ENCODE assay signal across 17 mouse cellular contexts in the genomic region with DNA sequence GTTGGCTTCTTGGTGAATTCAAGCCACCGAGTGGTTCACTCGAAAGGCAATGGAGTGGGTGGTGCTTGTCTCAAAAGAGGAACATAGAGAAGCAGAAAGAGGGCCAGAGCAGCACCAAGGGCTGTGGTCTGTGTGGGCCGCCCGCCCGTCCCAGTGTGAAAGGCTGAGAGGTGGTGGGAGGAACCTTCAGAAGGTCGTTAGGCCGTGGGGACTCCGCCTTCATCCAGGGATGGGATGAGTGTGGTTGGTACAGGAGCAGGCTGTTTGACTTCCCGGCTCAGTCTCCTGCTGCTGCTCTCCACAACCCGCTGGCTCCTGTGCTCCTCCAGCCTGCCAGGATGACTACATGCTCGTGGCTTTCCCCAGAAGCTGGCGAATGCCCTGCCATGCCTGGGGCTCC. TPM values are rescaled to one million over a fixed set of nuclear protein-coding genes. Genes with fewer than 3 reads are reported as not detected.
DNase-seq lines count a peak whose midpoint lies in the region; ATAC-seq lines count a peak whose summit lies in the region.
"Had no signal": no experiment of that assay in that cellular context is flagged by ENCODE, and none has a peak within 500 bp of the region (broad histone marks: within the 10 kb centered on the region; RNA-seq: fewer than 3 reads in every experiment).

No protein-coding gene starts in this region.

- ATAC-seq in liver, embryonic 12.5 days, result peak; percentile 16; the same call in 1 of the 2 replicates
- ATAC-seq in megakaryocyte, adult 5-6 weeks (ENCODE audit: poor library complexity, severe bottlenecking), result peak; percentile 90
- no peak for ATAC-seq in hindbrain, embryonic 16.5 days

- no peak overlapping the region for H3K9ac ChIP-seq in liver, embryonic 12.5 days
- H3K9ac ChIP-seq in hindbrain, embryonic 16.5 days (ENCODE audit: low read depth, low read length), result no peak overlapping the region
- H3K9ac ChIP-seq: heart, embryonic 15.5 days had no signal

- H3K4me1 ChIP-seq in liver, embryonic 12.5 days, result peaks cover 38% of the 10 kb centered on the region
- H3K4me1 ChIP-seq in hindbrain, embryonic 16.5 days (ENCODE audit: control insufficient read depth, insufficient read depth, low read depth, low read length), result no peaks in the 10 kb centered on the region
- H3K4me1 ChIP-seq: embryonic facial prominence, embryonic 10.5 days; heart, embryonic 15.5 days had no signal

- DNase-seq in heart, adult 9 months (ENCODE audit: low spot score in 2 of 2), result peak; percentile 8 to 38
- DNase-seq in heart, postnatal 36 days, result no peak
- DNase-seq in Muller cell, postnatal 12 days (ENCODE audit: inconsistent ontology term), result peak; percentile 67
- no peak for DNase-seq in kidney, postnatal 4 days
- DNase-seq in right cerebral cortex, postnatal 14 days, result no peak
- DNase-seq: cerebellum, adult 8-10 months had no signal

- WGBS in liver, embryonic 12.5 days (ENCODE audit: insufficient replicate concordance), result 54% methylated on average over 12 of the region's 12 CpGs
- WGBS in hindbrain, embryonic 16.5 days, result 80% methylated on average over 12 of the region's 12 CpGs

- H3K4me2 ChIP-seq in liver, embryonic 12.5 days, result no peak overlapping the region
- H3K4me2 ChIP-seq in hindbrain, embryonic 16.5 days (ENCODE audit: low read length), result no peak overlapping the region
- H3K4me2 ChIP-seq: heart, embryonic 15.5 days had no signal

- no peak overlapping the region for H3K4me3 ChIP-seq in liver, embryonic 12.5 days
- no peak overlapping the region for H3K4me3 ChIP-seq in hindbrain, embryonic 16.5 days (ENCODE audit: low read length)
- H3K4me3 ChIP-seq: embryonic facial prominence, embryonic 10.5 days; forebrain, embryonic 10.5 days; heart, embryonic 15.5 days had no signal

- peaks cover 58% of the 10 kb centered on the region for H3K36me3 ChIP-seq in liver, embryonic 12.5 days
- no peaks in the 10 kb centered on the region for H3K36me3 ChIP-seq in hindbrain, embryonic 16.5 days (ENCODE audit: control insufficient read depth, insufficient read depth, low read length)

- no peak overlapping the region for H3K27ac ChIP-seq in liver, embryonic 12.5 days
- no peak overlapping the region for H3K27ac ChIP-seq in hindbrain, embryonic 16.5 days (ENCODE audit: low read depth, low read length)
- H3K27ac ChIP-seq: embryonic facial prominence, embryonic 10.5 days; forebrain, embryonic 10.5 days; heart, embryonic 15.5 days had no signal

- intact Hi-C loops in heart, postnatal 36 days (cut with DNase I), result no loop called here

- no peaks in the 10 kb centered on the region for H3K9me3 ChIP-seq in liver, embryonic 12.5 days (replicated peaks)
- H3K9me3 ChIP-seq in hindbrain, embryonic 16.5 days (ENCODE audit: control insufficient read depth, low read length), result no peaks in the 10 kb centered on the region
- H3K9me3 ChIP-seq: embryonic facial prominence, embryonic 10.5 days; forebrain, embryonic 10.5 days; heart, embryonic 15.5 days had no signal

- H3K27me3 ChIP-seq in liver, embryonic 12.5 days (replicated peaks), result no peaks in the 10 kb centered on the region
- H3K27me3 ChIP-seq in hindbrain, embryonic 16.5 days (replicated peaks; ENCODE audit: control insufficient read depth, insufficient read depth, low read length), result no peaks in the 10 kb centered on the region
- H3K27me3 ChIP-seq: heart, embryonic 15.5 days had no signal

RNA-seq across cellular contexts. Expression of a gene that starts 12.1 kb away (rescaled TPM):
- total RNA-seq in heart, postnatal 36 days (2021), result under 1 TPM; 0.39 to 0.62 TPM
- polyA plus RNA-seq in liver, embryonic 12.5 days (2016; fragmentation: Nextera tagmentation; extraction: Ambion mirVana), result 2.6 and 3.7 TPM in 2 replicates
- 5.2 and 11.7 TPM in 2 replicates for total RNA-seq in megakaryocyte, adult 5-6 weeks (2015)
- total RNA-seq in megakaryocyte, adult 5-6 weeks (2017), result 1.8 and 3.4 TPM in 2 replicates
- polyA plus RNA-seq in hindbrain, embryonic 16.5 days (2015; fragmentation: Nextera tagmentation; extraction: Ambion mirVana), result 2.5 and 3.9 TPM in 2 replicates
- total RNA-seq: gastrocnemius, adult 8-10 months had no signal

RNA-seq across cellular contexts. Expression of a gene that starts 22.8 kb away (rescaled TPM):
- total RNA-seq in heart, postnatal 36 days (2021), result under 1 TPM; 0.27 to 0.75 TPM
- 22.0 and 24.2 TPM in 2 replicates for polyA plus RNA-seq in liver, embryonic 12.5 days (2016; fragmentation: Nextera tagmentation; extraction: Ambion mirVana)
- 7.3 and 8.1 TPM in 2 replicates for total RNA-seq in megakaryocyte, adult 5-6 weeks (2015)
- 19.7 and 22.0 TPM in 2 replicates for total RNA-seq in megakaryocyte, adult 5-6 weeks (2017)
- 3.6 and 3.9 TPM in 2 replicates for polyA plus RNA-seq in hindbrain, embryonic 16.5 days (2015; fragmentation: Nextera tagmentation; extraction: Ambion mirVana)

RNA-seq across cellular contexts. Expression of a gene that starts 22.9 kb away (rescaled TPM):
- total RNA-seq in heart, postnatal 36 days (2021), result 10 to 100 TPM; 12.2 to 15.5 TPM
- 8.9 and 9.8 TPM in 2 replicates for polyA plus RNA-seq in liver, embryonic 12.5 days (2016; fragmentation: Nextera tagmentation; extraction: Ambion mirVana)
- total RNA-seq in megakaryocyte, adult 5-6 weeks (2015), result 20.0 and 24.7 TPM in 2 replicates
- total RNA-seq in megakaryocyte, adult 5-6 weeks (2017), result 9.9 and 11.8 TPM in 2 replicates
- 16.2 and 16.9 TPM in 2 replicates for polyA plus RNA-seq in hindbrain, embryonic 16.5 days (2015; fragmentation: Nextera tagmentation; extraction: Ambion mirVana)

RNA-seq across cellular contexts. Expression of a gene that starts 49.2 kb away (rescaled TPM):
- not detected for total RNA-seq in heart, postnatal 36 days (2021)
- not detected in 2 replicates for polyA plus RNA-seq in liver, embryonic 12.5 days (2016; fragmentation: Nextera tagmentation; extraction: Ambion mirVana)
- not detected in 2 replicates for total RNA-seq in megakaryocyte, adult 5-6 weeks (2015)
- not detected in 2 replicates for total RNA-seq in megakaryocyte, adult 5-6 weeks (2017)
- polyA plus RNA-seq in hindbrain, embryonic 16.5 days (2015; fragmentation: Nextera tagmentation; extraction: Ambion mirVana), result not detected in 2 replicates
- total RNA-seq: adrenal gland, postnatal 4 days; gastrocnemius, adult 8-10 months; left cerebral cortex, postnatal 14 days had no signal
- polyA plus RNA-seq: C2C12; embryonic facial prominence, embryonic 10.5 days; forebrain, embryonic 10.5 days; heart, embryonic 15.5 days; intestine, embryonic 14.5 days had no signal

RNA-seq across cellular contexts. Expression of a gene that starts 59.6 kb away (rescaled TPM):
- total RNA-seq in heart, postnatal 36 days (2021), result 1 to 10 TPM; 5.0 to 5.4 TPM
- polyA plus RNA-seq in liver, embryonic 12.5 days (2016; fragmentation: Nextera tagmentation; extraction: Ambion mirVana), result 7.5 and 7.6 TPM in 2 replicates
- 52.7 and 55.5 TPM in 2 replicates for total RNA-seq in megakaryocyte, adult 5-6 weeks (2015)
- total RNA-seq in megakaryocyte, adult 5-6 weeks (2017), result 45.4 and 57.0 TPM in 2 replicates
- polyA plus RNA-seq in hindbrain, embryonic 16.5 days (2015; fragmentation: Nextera tagmentation; extraction: Ambion mirVana), result 8.5 and 8.6 TPM in 2 replicates

Comparison
In these comparisons a context has a peak if more than half of its experiments do, and no peak if none do; other contexts are left out.
1. DNase-seq: peak in heart, adult 9 months (2 of 2) and Muller cell, postnatal 12 days (single experiment); none in heart, postnatal 36 days (0 of 2), kidney, postnatal 4 days (0 of 2) and right cerebral cortex, postnatal 14 days (single experiment).
2. RNA of a gene that starts 22.8 kb away (total RNA-seq): 7.3 to 22.0 TPM in megakaryocyte, adult 5-6 weeks; 0.27 to 0.75 TPM in heart, postnatal 36 days; every median in the first group is over 4 times any median in the second.